Mouse (Mus musculus) left cerebral cortex, adult 2 months (tissue): ENCODE results near the gene Tcp11l1. TPM values are rescaled to one million over a fixed set of nuclear protein-coding genes. Genes with fewer than 3 reads are reported as not detected.

Experiments
- DNase-seq, 2 experiments: peaks; one replicate each; pipeline ENCODE4 v3.0.0; 2021 to 2022; ENCODE audit warnings: low spot score in 2 of 2, mixed read lengths in 1 of 2; ENCODE audit errors: extremely low spot score in 1 of 2
- H3K27ac ChIP-seq: fragments of 200-600 bp; 2 replicates; pipeline ENCODE4 v1.8.1; 2022
- H3K4me3 ChIP-seq: fragments of 200-600 bp; 2 replicates; pipeline ENCODE4 v1.8.1; 2022
- CTCF ChIP-seq: fragments of 200-600 bp; IDR thresholded peaks from 2 replicates; pipeline ENCODE4 v1.8.1; 2022; ENCODE audit warnings: antibody characterized with exemption, mild to moderate bottlenecking, moderate library complexity
- intact Hi-C: fragments of 180-260 bp; cut with DNase I; formaldehyde crosslinking; loops from one replicate; pipeline ENCODE4 v1.15.1; 2025
- long read RNA-seq, 2 experiments: library from polyadenylated mRNA; stranded (forward); transcript quantifications; one replicate each; pipeline ENCODE4 v2.0.0; 2021; ENCODE audit warnings: borderline mapping rate in 2 of 2
- total RNA-seq, 2 experiments: library from RNA; stranded (reverse); gene quantifications; 2 replicates each; pipeline ENCODE4 v1.2.3; 2021

The Tcp11l1 gene
- total RNA-seq, result 10 to 100 TPM; 41.5 to 42.6 TPM
- long read RNA-seq, experiment 1, full-length matches to known transcripts, result 4 of 15 reads
- long read RNA-seq, experiment 1, partial matches to known transcripts, result 1 of 15 reads
- long read RNA-seq, experiment 1, other reads (novel, unspliced or antisense), result 10 of 15 reads
- long read RNA-seq, experiment 2, full-length matches to known transcripts, result 6 of 8 reads
- long read RNA-seq, experiment 2, partial matches to known transcripts, result 2 of 8 reads
- long read RNA-seq, experiment 2, other reads (novel, unspliced or antisense), result 0 of 8 reads

DNA sequence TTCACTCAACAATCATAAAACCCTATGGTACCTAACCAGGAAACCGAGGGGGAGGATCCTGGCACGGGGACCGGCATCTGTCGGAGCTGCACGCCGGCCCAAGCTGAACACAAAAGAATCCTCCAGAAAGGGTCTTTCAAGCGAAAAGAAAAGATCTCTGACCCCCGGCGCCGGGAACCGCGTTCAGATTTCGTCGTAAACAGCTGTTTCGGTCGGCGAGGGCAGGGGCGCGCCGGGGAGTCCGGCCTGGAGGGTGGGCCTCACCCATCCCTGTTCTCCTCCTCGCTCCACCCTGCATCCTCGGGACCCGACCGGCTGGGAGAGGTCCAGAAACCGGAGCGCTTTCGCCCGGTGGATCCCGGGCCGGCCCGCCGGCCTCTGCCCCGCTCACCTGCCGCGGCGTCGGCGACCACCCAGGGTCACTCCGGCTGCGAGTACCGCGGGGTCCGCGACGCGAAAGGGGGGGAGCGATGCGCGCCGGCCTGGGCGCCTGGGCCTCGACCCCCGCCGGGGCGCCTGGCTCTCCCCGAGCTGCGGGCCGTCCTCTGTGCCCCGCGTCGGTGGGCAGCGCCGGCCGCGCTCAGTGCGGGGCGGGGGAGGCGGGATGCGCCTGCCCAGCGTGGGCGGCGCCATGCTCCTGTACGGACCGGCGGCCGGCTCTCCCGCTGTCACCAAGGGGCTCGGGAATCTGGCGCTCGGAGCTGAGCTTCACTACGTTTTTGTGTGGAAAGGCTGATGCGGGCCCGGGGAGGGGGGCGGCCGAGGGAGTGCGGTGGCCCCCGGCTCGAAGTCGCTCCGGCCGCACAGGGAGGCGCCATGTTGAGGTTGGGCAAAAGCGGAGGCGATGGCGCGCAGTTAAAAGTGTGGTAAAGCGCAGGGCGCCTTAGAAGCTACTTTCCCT, at the start of gene Tcp11l1:
Tcp11l1 (minus strand) TSS at position 585 of the 901 bp plus-strand sequence.
- intact Hi-C loops, result loop anchor here (2.0 kb wide), 1 partner anchor 31 kb away; the partner anchor contains the start of gene Depdc7
- H3K27ac ChIP-seq, result peak within 1 kb of the TSS; percentile 93
- peak; percentile 64 to 69 for DNase-seq
- TF ChIP-seq CTCF, result no peak
- H3K4me3 ChIP-seq, result peak within 1 kb of the TSS; percentile 85

DNA sequence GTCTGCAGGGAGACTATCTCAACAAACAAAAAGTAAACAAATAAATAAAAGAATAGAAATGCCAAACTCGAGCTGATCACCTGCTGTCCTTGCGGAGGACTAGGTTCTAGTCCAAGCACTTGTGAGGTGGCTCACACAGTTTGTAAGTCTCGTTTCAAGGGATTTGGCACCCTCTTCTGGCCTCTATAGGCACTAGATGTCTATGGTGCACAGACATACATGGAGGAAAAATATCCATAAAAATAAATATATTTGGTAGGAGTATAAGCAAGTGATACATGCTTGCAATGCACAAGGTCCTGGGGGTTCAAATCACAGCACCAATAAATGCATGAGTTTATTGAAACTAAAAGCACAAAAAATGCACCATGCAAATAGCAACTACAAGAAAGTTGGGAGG, 38.6 kb upstream of the Tcp11l1 start:
- TF ChIP-seq CTCF, result peak; percentile 52
- intact Hi-C loops, result no loop called here
- H3K4me3 ChIP-seq, result no peak overlapping the region
- DNase-seq, result no peak
- H3K27ac ChIP-seq, result no peak overlapping the region

DNA sequence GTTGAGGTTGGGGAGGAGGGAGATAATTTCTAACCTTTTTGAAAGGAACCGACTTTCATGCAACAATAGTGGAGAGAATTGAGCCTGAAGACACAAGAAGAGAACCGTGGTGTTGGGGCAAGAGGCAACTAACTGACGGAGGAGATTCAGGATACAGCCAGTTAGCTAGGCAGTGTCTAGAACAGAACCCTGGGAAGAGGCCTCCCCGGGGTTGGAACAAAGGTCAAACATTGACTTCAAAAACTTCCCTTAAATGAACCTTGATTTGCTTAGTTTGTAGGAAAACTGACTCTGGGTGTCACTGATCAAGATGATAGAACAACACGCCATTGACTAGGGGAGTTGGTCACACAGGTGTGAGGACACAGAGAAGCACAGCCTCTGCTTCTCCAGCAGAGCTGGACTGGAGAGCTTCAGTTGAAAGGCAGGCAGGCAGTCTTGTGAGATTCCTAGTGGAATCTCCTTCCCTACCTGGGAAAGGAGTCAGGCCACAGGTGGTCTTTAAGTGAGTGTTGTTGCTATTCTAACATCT, 36.7 kb upstream of the Tcp11l1 start:
- TF ChIP-seq CTCF, result no peak
- intact Hi-C loops, result no loop called here
- Histone ChIP-seq H3K27ac (no peak overlapping the region), H3K4me3 (no peak overlapping the region)
- no peak for DNase-seq

DNA sequence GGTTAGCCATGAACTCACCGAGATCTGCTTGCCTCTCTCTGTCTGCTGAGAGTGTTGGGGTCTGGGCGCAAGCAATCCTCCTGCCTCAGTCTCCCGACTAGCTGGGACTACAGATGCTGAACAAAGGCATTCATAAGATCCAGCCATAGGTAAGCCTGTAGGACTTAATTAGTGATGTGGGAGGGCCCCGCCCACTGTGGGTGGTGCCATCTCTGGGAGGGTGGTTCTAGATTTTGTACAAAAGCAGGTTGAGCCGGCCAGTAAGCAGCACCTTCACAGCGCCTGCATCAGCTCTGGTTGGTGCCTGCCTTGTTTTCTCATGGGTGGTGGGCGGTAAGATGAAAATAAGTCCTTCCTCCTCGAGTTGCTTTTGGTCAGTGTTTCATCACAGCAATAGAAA, 34.3 kb upstream of the Tcp11l1 start:
- no peak for DNase-seq
- intact Hi-C loops, result no loop called here
- TF ChIP-seq CTCF, result no peak
- Histone ChIP-seq H3K27ac (no peak overlapping the region), H3K4me3 (no peak overlapping the region)

DNA sequence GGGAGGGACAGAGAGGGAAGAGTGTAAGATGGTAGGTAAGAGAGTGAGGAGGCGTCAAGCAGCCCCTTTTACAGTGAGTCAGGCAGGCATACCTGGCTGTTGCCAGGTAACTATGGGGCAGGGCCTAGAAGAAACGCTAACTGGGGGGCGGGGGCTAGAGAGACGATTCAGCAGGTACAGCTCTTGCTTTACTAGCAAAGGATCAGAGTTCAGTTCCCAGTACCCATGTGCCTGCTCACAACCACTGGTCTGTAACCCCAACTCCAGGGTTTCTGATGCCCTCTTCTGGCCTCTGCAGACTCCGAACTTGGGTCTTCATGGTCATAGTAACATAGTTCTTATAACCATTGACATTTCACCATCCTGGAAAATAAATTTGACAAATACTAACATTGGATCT, 32.0 kb upstream of the Tcp11l1 start:
- Histone ChIP-seq H3K4me3 (no peak overlapping the region), H3K27ac (no peak overlapping the region)
- TF ChIP-seq CTCF, result no peak
- intact Hi-C loops, result loop anchor here (2.0 to 5.0 kb wide), 2 partner anchors 31 to 57 kb away; partner anchors contain the start of gene Tcp11l1
- no peak for DNase-seq

DNA sequence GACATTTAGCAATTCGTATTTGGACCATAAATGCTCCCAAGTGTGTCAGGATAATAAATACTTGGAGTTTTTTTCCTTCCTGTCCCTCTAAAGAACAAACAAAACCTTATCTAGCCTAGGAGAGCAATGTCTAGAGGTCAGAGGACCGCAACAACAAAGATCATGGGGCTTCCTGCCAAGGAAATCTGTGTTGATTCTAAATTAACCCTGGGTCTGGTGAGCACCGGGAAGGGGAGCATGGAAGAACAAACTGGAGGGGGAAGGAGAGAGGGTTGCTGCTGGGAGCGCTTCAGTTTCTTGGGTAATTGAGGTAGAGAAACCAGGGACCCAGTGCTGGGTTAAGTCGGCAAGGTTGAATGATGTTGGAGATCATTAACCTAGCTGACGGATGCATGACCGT, 31.2 kb upstream of the Tcp11l1 start:
- intact Hi-C loops, result loop anchor here (2.0 to 5.0 kb wide), 2 partner anchors 30 to 56 kb away; partner anchors contain the start of gene Tcp11l1
- TF ChIP-seq CTCF, result no peak
- Histone ChIP-seq H3K4me3 (peak overlapping the region; percentile 73), H3K27ac (no peak overlapping the region)
- DNase-seq, result no peak

DNA sequence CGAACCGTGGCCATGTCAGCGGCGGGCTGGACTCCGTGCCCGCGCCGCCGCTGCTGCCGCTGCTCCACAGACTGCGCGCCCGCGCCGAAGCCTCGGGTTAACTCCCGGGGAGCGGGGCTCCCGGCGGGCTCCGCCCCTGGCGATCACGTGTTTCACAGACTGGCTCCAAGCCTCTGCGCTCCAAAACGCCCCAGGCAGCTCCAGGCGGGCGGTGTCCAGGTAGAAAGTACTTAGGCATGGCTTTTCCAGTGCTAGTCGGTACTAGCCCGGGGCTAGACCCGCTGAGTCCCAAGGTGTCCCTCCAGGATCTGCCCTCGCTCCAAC, 30.7 kb upstream of the Tcp11l1 start, which contains the start of gene Depdc7:
Depdc7 (minus strand) TSS at position 138 of the 324 bp plus-strand sequence.
- intact Hi-C loops, result loop anchor here (2.0 to 5.0 kb wide), 2 partner anchors 30 to 55 kb away; partner anchors contain the start of gene Tcp11l1
- H3K27ac ChIP-seq, result no peak within 1 kb of the TSS
- DNase-seq, result peak; percentile 86
- TF ChIP-seq CTCF, result no peak
- peak within 1 kb of the TSS; percentile 73 for H3K4me3 ChIP-seq

DNA sequence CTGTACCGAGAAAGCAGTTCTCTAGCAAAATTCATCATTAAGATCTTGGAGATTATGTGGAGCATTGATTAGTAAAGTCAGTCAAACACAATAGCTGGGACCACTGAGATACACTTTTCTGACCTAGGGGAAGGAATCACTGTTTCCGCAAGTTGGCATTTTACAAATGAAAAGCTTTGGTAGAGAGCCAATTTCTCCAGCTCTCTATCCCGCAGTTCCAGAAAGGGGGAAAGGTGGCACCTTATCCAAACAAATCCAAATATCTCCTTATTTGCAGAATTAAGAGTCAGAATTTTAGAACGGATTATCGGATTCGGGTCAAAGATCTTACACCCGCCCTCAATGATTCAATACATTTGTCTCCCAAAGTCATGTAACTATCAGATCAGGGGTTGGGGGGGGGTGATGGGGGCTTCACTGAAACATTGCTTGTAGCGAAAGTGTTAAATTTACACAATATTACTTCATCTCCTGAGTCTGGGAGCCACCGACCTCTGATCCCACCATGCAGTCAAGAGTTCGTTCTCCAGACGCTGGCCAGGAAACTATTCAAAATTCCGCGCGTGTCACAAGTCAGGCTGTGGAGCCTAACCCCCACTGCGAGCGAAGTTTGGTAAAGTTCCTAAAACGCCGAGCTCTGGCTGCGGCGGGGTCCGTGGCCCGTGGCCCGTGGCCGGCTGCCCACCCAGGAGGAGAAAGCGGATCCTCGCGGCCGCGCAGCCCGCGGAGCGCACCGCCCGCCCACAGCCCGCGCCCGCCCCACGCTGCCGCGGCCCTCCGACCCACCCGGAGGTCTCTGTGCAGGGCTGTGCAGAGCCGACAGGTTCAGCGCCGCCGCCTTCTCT, 30.1 kb upstream of the Tcp11l1 start:
- Histone ChIP-seq H3K4me3 (peak overlapping the region; percentile 73), H3K27ac (no peak overlapping the region)
- DNase-seq, result no peak
- intact Hi-C loops, result loop anchor here (2.0 to 5.0 kb wide), 2 partner anchors 29 to 55 kb away; partner anchors contain the start of gene Tcp11l1
- TF ChIP-seq CTCF, result no peak

DNA sequence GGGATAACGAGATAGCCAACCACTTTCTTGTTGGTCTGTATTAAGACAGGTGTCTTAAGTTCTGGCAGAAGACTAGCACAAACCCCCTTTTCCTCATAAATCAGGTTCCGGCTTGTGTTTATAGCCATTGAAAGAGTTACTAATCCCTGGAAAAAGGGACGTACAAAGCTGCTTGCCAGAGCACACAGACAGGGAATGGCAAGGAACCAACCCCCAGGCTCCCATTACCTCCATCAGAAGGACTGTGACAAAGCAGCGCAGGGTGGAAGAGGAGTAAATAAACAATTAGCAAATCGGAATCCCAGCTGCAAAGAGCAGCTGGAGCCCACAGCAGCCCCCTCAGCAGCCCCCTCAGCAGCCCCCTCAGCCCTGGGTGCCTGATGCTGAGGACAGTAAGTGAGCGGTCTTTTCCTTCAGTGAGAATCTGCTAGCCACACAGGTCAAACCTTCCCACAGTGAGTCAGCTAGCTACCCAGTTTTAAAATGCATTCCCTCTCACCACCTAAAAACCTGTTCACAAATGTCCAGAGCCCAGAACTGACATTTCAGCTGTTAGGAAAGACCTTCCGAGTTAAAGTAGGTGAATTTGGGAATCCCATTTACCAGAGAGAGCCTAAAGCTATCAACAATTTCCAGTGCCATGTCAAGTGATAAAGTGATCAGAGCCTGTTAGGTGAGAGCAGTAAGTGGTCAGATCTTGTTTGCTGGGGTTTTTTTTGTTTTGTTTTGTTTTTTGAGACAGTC, 29.2 kb upstream of the Tcp11l1 start:
- TF ChIP-seq CTCF, result no peak
- no peak overlapping the region for H3K4me3 ChIP-seq
- H3K27ac ChIP-seq, result no peak overlapping the region
- intact Hi-C loops, result loop anchor here (5.0 kb wide), 1 partner anchor 54 kb away; no protein-coding TSS in a partner anchor
- DNase-seq, result no peak

DNA sequence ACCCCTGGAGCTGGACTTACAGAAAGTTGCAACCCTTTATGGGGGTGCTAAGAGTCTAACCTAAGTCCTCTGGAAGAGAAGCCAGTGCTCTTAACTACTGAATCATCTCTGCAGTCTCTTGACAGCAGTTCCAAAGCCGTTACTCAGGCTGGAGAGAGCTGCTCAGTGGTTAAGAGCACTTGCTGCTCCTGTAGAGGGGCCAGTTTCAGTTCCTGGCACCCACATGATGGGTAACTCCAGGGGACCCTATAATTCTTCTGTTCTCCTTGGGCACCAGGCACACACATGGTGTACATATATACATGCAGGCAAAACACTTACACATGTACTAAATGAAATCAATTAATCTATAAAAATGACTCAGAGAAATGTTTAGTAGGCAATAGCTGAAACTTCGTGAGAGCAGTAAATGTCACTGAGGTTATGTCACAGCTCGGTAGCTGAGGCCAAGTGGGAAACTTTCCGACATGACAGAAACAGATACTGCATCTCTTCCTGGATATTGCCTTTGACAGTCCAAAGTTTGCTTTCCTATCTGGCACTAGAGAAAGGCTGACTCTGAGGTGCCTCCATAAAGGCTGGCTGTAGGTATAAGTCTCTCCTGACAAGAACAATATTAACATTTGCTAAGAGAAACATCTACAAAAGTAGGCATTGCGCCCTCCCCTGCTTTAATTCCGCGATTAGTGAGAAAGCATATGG, 28.4 kb upstream of the Tcp11l1 start:
- no peak for DNase-seq
- Histone ChIP-seq H3K4me3 (no peak overlapping the region), H3K27ac (no peak overlapping the region)
- no peak for TF ChIP-seq CTCF
- intact Hi-C loops, result loop anchor here (5.0 kb wide), 1 partner anchor 53 kb away; no protein-coding TSS in a partner anchor
